Mouse (Mus musculus) kidney, adult 18-20 months (tissue): ENCODE results near the gene Afg1l.

Experiments used
- DNase-seq: peaks from one replicate; pipeline ENCODE4 v3.0.0; 2021

The Afg1l gene

DNA sequence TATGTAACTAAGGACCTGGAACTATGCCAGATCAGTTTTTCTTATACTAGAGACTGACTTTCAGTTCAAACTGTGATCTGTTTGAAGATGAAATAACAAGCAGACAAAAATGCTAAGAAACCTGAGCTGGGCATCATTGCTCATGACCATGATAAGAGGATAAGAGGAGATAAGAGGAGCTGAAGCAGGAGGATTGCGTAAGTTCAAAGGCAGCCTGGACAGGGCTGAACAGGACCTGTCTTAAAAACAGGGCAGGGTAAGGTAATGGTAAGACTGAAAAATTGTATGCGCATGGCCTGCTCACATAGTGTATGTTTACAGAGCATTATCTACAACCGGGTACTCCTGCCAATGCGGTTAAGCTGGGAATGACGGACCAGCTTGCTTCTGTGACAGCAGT lies 130.4 kb downstream of the Afg1l start:
- no peak for DNase-seq

DNA sequence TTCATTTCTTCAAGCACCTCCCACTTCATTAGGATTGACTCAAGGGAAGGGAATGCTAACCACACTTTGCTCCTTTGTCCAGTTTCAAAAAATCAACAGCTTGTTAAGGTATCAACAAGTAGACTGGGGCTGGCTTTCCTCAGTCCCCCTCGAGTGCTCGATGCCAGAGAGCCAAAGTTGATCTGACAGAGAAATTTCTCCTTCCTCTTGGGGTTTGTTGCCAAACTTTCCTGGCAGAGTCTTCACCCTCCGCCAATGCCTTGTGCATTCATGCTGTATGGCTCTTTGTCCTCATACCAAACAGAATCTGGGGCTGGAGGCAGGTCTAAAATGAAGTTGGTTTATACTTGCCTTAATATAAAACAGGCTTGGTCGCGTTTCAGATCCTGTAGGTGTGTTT lies 131.2 kb downstream of the Afg1l start:
- DNase-seq = no peak

DNA sequence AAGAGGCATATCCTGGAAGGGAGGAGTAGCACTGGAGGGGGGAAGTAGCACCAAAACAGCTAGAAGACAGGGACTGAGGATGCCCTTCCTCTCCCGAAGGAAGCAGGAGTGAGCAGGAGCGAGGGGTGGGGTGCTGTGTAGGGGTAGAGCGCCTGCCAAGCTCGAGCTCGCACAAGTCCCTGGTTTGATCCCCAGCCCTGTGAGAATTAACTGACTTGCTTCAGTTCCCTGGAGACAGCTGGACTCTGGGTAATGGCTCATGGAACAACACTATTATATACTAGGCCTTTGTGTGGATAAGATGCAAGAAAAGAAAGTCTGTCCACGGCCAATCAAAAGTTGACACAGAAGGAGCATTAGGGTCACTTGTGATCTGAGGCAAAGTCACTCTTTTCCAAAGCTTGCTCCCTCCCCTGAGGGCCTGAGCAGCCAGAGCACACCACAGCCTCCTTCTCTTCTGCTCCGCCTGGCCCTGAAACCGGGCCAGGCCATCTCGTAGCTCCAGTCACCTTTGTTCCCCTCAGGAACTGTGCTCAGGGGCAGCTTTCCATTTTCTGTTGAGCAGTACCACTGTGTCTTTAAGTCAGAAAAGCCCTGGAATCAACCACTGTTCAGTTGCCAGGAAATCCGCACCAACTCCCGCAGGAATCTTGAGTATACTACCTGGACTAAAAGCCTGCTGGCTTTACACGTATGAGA lies 132.0 kb downstream of the Afg1l start:
- no peak for DNase-seq

DNA sequence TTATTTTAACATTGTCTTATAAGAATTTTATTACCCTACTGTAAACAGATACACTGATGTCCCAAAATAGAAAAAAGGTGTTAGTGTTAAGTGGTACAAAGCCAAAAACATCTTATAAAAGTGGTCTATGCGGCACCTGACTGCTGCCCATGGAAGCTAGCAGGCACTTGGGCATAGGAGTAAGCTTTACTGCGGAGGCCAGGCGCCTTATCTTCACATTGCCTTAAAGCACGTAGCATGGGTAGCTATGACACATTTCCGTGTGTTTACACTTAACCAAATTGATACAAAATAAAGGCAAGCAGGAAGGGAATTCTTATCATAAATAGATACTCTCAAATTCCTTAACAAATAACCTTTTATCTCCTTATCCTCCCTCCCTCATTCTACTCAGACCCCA lies 135.7 kb downstream of the Afg1l start:
- DNase-seq = no peak

DNA sequence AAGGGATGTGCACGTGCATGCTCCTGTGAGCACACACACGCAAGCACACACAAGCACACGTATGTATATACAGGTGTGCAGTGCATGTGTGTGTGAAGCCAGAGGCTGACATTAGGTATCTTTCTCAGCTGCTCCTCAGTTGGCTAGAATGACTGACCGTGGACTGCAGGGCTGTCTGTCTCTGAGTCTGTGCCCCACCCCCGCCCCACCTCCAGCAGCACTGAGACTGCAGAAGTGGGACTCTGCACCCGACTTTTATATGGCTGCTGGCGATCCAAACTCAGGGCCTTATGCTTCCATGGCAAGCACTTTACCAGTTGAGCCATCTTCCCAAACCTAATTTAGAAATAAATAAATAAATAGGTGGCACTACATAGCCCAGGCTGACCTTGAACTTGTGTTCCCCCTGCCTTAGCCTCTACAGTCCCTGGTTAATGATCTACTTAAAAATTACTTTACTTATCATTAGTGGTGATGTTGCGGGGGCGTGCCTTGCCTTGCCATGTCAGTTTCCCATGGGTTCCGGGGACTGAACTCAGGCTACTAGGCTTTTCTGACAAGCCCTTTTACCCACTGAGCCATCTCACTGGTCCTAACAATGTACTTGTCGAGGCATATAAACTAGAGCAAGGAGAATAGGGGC lies 136.4 kb downstream of the Afg1l start:
- no peak for DNase-seq

DNA sequence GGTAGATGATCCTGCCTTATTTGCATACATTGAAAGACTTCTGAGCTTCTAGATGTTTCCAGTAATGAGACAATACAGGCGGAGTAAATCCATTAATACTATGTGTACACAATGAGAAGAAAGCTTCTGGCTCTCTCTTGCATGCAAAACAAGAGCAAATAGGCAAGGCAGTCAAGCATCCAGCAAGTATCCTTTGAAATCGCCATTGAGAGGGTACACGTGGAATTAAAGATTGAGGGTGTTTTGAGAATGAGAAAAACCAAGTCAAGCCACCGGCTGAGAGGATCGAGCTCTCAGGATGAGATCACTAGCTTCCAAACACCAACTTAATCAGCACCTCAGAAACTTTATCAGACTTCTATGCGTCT lies 138.0 kb downstream of the Afg1l start:
- DNase-seq = no peak

DNA sequence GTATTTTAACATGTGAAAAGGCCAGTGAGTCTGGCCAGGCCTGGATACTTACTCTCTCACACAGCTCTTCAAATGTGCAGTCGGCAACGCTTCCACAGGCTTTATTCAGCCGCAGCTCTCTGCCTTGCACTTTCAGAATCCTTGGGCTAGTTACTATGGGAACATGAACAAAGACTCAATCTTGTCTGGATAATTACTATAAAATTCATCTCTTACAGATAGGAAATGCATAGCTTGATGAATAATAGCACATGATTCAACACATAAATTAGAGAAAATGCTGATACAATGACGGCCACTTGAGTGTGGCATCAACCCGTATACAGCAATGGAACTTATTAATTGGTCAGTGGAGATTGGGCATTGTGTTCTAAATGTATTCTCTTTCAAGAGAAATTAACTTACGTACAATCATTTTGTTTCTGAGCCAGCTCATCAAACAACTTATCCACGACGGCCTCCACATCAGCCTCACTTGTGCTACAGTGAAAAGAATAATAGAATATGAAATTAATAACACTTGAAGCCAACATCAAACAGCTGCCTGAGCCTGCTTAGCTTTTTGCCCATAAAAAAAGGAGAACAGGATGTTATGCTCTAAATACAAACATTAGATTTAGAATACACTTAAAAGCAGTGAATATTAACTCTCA lies 138.5 kb downstream of the Afg1l start:
- no peak for DNase-seq

DNA sequence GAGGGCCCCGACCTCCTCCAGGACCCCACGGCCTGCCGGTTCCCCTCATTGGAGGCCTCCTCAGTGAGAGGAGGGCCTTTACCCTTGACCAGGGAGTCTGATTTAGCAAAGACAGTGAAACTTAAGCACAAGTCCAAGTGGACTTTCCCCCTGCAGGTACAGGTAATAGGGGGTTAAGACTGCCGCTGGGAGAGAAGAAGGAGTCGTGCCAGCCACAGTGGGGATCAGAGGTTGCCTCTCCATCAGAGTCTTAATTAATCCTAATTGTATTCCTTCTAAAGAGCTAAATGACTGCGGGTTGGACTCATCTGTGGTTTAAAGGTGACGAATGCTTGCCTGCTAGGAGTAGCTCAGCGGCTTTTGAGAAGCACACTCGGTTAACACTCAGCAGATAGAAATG lies 139.9 kb downstream of the Afg1l start:
- DNase-seq = peak; percentile 26

DNA sequence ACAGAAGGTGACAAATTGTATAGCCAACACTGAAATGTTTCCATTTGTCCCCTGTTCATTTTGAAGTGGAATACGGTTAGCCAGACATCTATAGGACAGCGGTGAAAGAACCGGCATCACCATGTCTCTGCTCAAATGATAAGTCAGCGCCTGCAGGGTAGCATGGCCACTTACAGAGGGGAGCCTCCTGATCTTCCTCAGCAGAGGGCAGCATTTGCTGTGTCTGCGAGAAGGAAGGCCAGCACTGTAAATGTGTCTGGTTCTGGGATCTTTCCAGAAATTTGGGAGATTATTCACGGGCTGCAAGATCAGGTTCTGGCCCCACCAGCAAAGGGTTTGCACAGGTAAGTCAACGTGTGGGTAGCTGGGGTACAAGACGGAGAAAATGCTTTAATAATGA lies 150.8 kb downstream of the Afg1l start:
- peak; percentile 21 for DNase-seq

DNA sequence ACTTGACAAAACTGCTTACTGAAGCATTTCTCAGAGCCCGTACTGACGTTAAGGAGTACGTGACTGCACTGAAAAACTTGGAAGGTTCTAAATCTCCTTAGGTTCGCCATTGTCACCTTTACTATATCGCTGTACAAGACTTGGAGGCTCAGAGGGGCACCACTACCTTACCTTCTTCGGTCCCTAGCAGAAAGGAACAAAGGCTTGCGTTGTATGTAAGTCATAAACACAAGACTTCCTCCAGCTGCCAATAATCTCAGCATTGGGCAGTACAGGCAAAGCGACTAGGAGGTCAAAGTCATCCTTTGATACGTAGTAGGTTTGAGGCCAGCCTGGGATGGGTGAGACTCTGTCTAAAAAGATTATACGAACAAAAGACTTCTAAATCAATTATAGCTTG lies 153.1 kb downstream of the Afg1l start:
- no peak for DNase-seq

DNA sequence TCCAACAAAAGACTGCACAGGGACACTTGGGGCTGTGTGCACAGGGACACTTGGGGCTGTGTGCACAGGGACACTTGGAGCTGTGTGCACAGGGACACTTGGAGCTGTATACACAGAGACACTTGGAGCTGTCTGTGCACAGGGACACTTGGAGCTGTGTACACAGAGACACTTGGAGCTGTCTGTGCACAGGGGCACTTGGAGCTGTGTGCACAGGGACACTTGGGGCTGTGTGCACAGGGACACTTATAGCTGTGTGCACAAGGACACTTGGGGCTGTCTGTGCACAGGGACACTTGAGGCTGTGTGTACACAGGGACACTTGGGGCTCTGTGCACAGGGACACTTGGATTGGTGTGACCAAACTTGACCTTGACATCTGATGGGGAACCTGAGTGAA lies 154.4 kb downstream of the Afg1l start:
- DNase-seq = no peak

DNA sequence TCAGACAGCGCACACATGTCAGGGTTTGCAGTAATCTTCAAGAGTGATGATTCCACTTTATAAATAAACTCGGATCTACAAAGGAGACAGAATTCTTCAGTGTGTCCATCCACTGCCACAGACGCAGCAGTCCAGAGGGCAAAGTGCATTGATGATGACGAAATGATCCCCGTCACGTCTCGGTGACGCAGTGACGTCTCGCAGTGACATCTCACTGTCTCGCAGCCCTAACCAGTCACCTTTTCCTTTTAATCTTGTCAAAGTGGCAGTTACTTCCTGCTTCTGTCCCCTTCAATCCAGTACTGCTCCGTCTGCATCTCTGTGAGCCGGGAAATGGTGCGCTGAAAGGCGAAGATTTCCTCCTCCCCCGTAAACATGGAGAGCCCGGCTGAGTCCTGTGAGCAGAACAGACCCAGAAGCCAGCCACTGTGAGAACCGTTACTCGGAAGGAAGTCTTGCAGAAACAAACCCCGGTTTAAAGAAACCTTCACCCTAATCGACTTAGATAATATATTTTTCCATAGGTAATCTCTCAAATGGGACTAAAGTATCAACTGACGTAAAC lies 165.1 kb downstream of the Afg1l start:
- no peak for DNase-seq

DNA sequence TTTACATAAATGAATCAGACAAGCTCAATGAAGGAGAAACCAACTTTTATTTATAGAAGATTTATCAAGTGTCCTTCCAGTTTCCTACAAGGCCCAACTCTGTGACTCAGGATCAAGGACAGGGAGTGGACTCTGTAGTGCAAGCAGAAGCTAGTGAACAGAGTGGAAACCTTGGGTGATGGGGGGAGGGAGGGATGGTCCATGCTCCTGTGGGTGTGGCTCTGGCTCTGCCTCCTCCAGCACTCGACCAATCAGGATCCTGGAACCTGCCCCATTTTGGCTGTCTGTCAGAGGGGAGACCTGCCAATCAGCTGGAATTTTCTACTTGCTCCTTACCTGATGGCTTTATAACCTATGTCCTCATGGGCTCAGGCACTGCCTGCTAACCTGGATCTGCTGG lies 165.8 kb downstream of the Afg1l start:
- DNase-seq = no peak

DNA sequence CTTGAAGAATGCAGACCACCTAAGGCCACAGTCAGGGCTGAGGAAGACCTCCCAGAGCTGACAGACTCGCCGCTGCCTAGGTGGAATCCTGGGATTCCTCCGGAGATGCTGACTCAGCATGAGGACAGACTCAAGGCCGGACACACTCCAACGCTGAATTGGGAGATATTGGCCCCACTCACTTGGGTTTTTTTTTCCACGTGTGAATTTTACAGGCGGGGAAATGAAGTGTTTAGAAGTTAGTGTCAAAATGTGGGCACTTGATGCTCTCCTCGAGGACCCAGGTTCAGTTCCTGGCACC lies 169.7 kb downstream of the Afg1l start:
- DNase-seq = no peak

DNA sequence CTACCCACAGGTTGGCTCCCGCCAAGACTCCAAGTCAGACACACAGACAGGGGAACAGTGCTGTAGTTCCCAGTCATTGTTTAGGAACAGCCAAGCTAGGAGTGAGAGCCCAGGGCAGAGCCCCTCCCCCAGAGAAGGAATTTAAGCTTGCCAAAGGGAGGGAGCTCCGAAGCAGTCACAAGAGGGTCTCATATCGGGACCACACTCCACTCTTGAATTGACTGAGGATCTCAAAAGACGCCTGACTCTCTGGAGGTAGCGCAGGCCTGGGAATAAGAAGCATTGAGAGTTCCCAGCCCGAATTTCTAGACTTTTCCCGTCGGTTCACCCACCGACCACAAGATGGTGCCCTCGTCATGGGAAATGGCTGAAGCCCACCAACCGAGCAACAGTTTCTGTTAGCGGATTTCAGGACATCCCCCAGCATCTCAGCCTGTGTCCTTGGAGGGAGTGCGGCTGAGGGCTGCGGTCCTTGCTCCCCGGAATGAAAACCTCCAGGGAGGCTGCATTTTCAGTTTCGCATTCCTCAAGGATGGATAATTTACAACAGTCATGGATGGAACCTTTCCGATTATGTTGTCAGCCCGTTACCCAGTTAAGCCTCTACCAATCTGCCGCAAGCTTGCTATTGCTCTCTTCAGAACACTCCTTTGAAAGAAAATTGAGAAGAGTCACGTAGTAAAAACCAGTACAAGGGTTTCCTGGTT lies 170.2 kb downstream of the Afg1l start:
- DNase-seq = peak; percentile 77

DNA sequence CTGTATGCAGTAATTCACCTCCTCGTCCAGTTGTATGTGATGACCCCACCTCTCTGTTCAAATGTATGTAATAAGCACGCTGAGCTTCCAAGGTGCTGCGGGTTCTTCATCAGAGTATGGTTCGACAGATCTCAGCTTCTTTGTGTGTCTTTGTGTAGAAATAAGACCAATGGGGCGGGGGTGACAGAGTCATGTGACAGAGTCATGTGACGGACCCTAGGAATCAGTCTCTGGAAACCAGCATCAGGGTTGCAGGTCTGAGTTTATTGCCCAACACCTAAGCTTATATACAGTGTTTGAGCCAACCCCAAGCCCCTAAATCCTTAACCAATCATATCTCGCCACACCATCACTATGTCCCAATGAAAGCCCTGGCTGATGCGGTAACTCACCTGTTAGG lies 171.9 kb downstream of the Afg1l start:
- DNase-seq = no peak

DNA sequence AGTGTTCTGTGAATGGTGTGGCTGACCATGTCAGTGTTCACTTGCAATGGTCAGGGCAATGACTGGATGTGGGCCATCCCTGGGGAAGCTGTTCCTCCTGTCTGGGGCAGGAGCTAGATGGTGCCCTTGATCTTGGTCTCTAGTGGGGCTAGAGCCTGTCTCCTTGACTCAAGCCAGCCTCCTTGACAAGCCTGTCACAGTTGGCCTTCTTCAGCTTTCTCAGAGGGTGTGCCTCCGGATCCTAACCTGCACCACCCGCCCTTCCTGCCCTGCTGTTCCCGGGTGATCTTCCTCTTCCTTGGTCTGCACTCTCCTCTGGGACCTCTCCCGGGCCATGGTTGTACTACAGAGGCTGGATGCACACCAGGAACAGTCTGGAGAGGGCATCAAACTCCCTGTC lies 177.6 kb downstream of the Afg1l start:
- no peak for DNase-seq

DNA sequence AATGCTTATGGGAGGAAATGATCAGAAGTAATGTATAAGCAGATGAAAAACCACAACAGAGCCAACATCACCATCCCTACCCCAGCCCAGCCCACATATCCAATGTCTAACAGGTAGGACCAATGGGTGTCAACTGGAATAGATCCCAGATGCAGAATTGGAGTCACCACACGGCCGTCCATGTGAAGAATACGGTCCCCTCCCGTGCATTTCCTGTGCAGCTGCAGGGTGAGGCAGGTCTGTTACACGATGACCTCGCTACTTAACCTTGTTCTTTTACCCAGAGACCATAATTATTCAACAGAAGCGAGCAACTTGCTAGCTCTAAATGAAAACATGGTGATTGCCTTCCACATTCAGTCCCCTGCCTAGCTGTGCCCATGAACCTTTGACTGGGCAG lies 178.4 kb downstream of the Afg1l start:
- peak; percentile 28 for DNase-seq

DNA sequence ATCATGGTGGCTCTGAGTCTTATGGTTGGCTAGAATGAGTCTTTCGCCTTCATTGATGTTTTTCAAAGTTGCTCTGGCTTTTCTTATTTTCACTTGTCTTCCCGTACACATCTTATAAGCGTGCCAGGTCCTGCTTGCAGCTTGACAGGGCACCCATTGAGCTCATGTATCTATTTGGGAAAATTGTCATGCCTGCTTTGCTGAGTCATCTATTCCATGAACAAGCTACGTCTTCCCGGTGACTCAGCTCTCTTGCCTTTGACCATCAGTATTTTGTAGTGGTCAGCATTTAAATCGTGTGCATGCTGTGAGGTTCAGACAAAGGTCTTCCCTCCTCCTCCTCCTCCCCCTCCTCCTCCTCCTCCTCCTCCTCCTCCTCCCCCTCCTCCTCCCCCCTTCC lies 178.9 kb downstream of the Afg1l start:
- no peak for DNase-seq

DNA sequence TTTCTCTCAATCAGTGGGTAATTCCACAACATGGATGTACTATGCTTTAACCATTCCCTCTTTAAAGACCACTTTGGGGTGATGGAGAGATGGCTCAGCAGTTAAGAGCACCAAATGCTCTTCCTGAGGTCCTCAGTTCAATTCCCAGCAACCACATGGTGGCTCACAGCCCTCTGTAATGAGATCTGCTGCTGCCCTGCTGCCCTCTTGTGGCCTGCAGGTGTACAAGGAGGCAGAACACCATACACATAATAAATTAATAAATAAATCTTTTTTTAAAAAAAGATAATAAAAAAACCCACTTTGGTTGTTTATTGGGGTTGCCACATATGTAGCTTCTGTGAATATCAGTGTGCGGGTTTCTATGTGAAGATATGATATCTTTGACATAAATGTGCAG lies 180.4 kb downstream of the Afg1l start:
- no peak for DNase-seq

DNA sequence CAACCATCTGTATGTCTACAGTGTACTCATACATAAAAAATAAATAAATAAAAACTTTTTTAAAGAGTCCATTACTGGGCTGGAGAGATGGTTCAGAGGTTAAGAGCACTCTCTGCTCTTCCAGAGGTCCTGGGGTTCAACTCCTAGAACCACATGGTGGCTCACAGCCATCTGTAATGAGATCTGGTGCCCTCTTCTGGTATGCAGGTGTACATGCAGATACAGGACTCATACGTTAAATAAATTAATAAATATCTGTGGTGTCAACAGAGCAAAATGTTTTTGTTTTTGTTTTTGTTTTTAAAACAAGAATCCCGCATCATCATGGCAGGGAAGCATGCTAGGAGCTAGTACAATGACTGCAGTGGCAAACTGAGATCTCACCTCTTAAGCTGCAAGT lies 181.3 kb downstream of the Afg1l start:
- no peak for DNase-seq

DNA sequence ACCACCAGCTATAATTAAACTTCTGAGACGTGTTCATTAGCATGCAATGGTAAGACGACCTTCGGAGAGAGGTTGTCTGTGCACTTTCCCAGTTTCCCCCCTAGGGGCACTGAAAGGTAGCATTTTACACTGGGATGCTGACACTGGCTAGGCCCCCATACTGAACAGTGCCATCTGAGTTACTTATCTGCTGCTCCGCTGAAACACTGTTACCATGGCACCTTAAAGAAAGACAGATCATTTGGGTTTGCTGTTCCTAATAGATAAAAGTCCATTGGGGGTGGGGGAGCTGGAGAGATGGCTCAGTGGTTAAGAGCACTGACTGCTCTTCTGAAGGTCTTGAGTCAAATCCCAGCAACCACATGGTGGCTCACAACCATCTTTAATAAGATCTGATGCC lies 181.8 kb downstream of the Afg1l start:
- DNase-seq = no peak

DNA sequence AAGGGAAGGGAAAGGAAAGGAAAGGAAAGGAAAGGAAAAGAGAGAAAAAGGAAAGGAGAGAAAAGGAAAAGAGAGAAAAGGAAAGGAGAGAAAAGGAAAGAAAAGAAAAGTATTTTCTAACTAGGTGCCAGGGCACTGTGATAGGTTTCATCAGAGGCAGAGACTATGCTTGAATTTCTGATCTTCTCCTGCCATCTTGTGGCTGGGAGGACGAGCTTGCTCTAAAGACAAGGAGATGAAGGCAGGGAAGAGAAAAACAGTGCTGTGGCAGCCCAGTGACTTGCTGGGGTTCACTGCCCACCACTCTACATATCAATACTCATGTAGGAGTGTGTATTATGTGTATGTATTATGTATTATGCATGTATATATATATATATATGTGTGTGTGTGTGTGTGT lies 183.3 kb downstream of the Afg1l start:
- DNase-seq = peak; percentile 13

DNA sequence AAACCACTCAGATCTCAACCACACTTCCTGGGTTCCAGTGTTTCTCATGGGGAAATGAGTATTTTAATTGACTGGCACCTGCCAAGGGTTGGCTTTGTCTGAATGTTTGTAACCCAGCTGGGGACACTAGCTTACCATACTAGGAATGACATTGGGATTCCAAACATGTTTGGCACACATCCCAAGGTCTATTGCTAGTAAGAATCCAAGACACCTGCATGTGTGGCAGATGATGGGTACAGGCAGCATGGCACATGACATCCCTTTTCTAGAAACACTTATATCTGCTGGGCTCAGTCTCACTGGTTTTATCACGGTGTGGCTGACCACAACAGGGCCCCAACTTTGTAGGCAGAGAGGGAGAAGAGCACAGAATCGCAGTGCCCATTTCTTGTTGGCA lies 184.0 kb downstream of the Afg1l start:
- DNase-seq = peak; percentile 11
